Mouse (Mus musculus) retina, postnatal 7 days (tissue): Measurements from ENCODE around the gene 1110032F04Rik.

Experiments used
- DNase-seq: peaks from one replicate; pipeline ENCODE4 v3.0.0-alpha.2; 2012; ENCODE audit warnings: low read depth, low spot score

Gene 1110032F04Rik

DNA sequence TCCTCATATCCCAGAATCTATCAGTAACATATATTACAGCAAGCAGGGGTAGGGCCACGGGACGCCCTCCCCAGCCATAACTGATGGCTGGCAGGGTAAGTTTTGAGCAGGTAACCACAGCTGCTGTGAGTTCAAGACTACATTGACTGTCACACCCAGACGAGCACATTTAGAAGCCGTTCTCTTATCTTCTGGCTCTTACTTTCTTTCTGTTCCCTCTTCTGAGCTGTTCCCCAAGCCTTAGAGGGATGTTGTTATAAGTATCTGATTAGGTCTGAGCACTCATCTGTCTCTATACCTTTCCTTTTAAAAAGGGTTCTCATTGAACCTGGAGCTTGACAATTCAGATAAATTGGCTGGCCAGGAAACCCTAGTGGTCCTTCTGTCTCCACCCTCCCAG lies 38.1 kb downstream of the 1110032F04Rik start:
- no peak for DNase-seq
